14 mouse cellular contexts compared by ENCODE assay signal in the genomic region with DNA sequence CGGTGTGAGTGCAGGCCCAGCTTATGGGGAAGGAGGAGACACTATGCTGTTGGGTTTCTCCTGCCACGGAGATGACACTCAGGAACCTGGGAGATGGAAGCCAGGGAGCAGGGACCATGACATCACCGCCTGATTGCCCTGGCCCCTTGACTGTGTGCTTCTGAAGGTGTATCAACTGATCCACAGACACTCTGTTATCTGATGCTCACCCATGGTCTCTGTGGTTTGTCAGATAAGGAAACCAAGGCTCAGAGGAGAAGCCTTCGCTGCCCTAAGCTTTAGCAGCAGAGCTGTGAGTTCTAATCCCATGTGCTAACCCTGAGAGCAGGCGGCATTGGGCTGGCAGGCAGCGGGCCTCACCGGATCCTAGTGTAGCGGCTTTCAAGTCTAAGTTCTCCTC. TPM values are rescaled to one million over a fixed set of nuclear protein-coding genes. Genes with fewer than 3 reads are reported as not detected.
DNase-seq lines count a peak whose midpoint lies in the region; ATAC-seq and TF ChIP-seq lines count a peak whose summit lies in the region.
"Had no signal": no experiment of that assay in that cellular context is flagged by ENCODE, and none has a peak within 500 bp of the region (broad histone marks: within the 10 kb centered on the region; RNA-seq: fewer than 3 reads in every experiment).

No protein-coding gene starts in this region.

- no peak for TF ChIP-seq CTCF in hindbrain, postnatal 0 days (IDR thresholded peaks at IDR 0.05; ENCODE audit: low read depth)

- no peak for ATAC-seq in hindbrain, postnatal 0 days
- no peak for ATAC-seq in hindbrain, embryonic 16.5 days
- peak; percentile 47 for ATAC-seq in liver, embryonic 16.5 days (ENCODE audit: low read depth)
- ATAC-seq: inflammation-experienced regulatory T-cells, adult 6 months had no signal

- H3K9ac ChIP-seq in hindbrain, postnatal 0 days (replicated peaks; ENCODE audit: low read length): 0 out of 2 replicates have a peak overlapping the region, but pooled peaks have one; percentile 5
- H3K9ac ChIP-seq in hindbrain, embryonic 16.5 days (ENCODE audit: low read depth, low read length): no peak overlapping the region
- H3K9ac ChIP-seq in liver, embryonic 16.5 days (ENCODE audit: low read depth, low read length): peak overlapping the region; percentile 89
- H3K9ac ChIP-seq: lung, embryonic 15.5 days had no signal

- no peaks in the 10 kb centered on the region for H3K9me3 ChIP-seq in hindbrain, postnatal 0 days (ENCODE audit: low read length)
- no peaks in the 10 kb centered on the region for H3K9me3 ChIP-seq in hindbrain, embryonic 16.5 days (ENCODE audit: control insufficient read depth, low read length)
- no peaks in the 10 kb centered on the region for H3K9me3 ChIP-seq in erythroblast, embryonic 14.5 days (ENCODE audit: control insufficient read depth, low read length)
- H3K9me3 ChIP-seq in liver, embryonic 16.5 days (replicated peaks; ENCODE audit: control insufficient read depth, low read length): no peaks in the 10 kb centered on the region
- H3K9me3 ChIP-seq: heart, embryonic 15.5 days; lung, embryonic 15.5 days had no signal

- H3K27me3 ChIP-seq in hindbrain, postnatal 0 days (ENCODE audit: insufficient read depth, low read length): no peaks in the 10 kb centered on the region
- H3K27me3 ChIP-seq in hindbrain, embryonic 16.5 days (replicated peaks; ENCODE audit: control insufficient read depth, insufficient read depth, low read length): no peaks in the 10 kb centered on the region
- H3K27me3 ChIP-seq in erythroblast, embryonic 14.5 days (ENCODE audit: control insufficient read depth): no peaks in the 10 kb centered on the region
- H3K27me3 ChIP-seq in liver, embryonic 16.5 days (ENCODE audit: control insufficient read depth, insufficient read depth, low read depth, low read length): no peaks in the 10 kb centered on the region
- H3K27me3 ChIP-seq: heart, embryonic 15.5 days; lung, embryonic 15.5 days had no signal

- no peak overlapping the region for H3K4me3 ChIP-seq in hindbrain, postnatal 0 days (ENCODE audit: low read length)
- no peak overlapping the region for H3K4me3 ChIP-seq in hindbrain, embryonic 16.5 days (ENCODE audit: low read length)
- peak overlapping the region; percentile 74 for H3K4me3 ChIP-seq in erythroblast, embryonic 14.5 days (replicated peaks)
- peak overlapping the region; percentile 79 for H3K4me3 ChIP-seq in liver, embryonic 16.5 days (ENCODE audit: low read depth, low read length)

- 96% methylated on average over 8 of the region's 8 CpGs for WGBS in hindbrain, postnatal 0 days
- WGBS in hindbrain, embryonic 16.5 days: 88% methylated on average over 8 of the region's 8 CpGs
- WGBS in liver, embryonic 16.5 days (ENCODE audit: insufficient replicate concordance): 49% methylated on average over 8 of the region's 8 CpGs

- H3K4me1 ChIP-seq in hindbrain, postnatal 0 days (ENCODE audit: insufficient read depth, low read length): peaks cover 21% of the 10 kb centered on the region; the same call in 1 of the 2 replicates
- H3K4me1 ChIP-seq in hindbrain, embryonic 16.5 days (ENCODE audit: control insufficient read depth, insufficient read depth, low read depth, low read length): peaks cover 25% of the 10 kb centered on the region
- peaks cover 77% of the 10 kb centered on the region for H3K4me1 ChIP-seq in erythroblast, embryonic 14.5 days (ENCODE audit: control insufficient read depth)
- peaks cover 53% of the 10 kb centered on the region for H3K4me1 ChIP-seq in liver, embryonic 16.5 days (ENCODE audit: control insufficient read depth, low read depth, low read length)

- H3K4me2 ChIP-seq in hindbrain, postnatal 0 days (ENCODE audit: low read depth, low read length): no peak overlapping the region
- no peak overlapping the region for H3K4me2 ChIP-seq in hindbrain, embryonic 16.5 days (ENCODE audit: low read length)
- peak overlapping the region; percentile 78 for H3K4me2 ChIP-seq in liver, embryonic 16.5 days (ENCODE audit: low read depth, low read length)

- no peak overlapping the region for H3K27ac ChIP-seq in hindbrain, postnatal 0 days
- H3K27ac ChIP-seq in hindbrain, embryonic 16.5 days (ENCODE audit: low read depth, low read length): no peak overlapping the region
- H3K27ac ChIP-seq in liver, embryonic 16.5 days (ENCODE audit: low read length): peak overlapping the region; percentile 95
- H3K27ac ChIP-seq: heart, embryonic 15.5 days; lung, embryonic 15.5 days had no signal

- DNase-seq in hindbrain, postnatal 0 days (ENCODE audit: low spot score): no peak
- peak; percentile 26 for DNase-seq in MN1 (ENCODE audit: low spot score)
- no peak for DNase-seq in urinary bladder, postnatal 10 days (ENCODE audit: low spot score)
- DNase-seq in spleen, postnatal 36 days (ENCODE audit: low spot score in 2 of 2): no peak
- DNase-seq: adrenal gland, postnatal 25 days; cerebellum, adult 11 months; kidney, postnatal 10 days; thymus, adult 2 months had no signal

- peaks cover 7% of the 10 kb centered on the region; the same call in 1 of the 2 replicates for H3K36me3 ChIP-seq in hindbrain, postnatal 0 days (ENCODE audit: insufficient read depth, low read length)
- H3K36me3 ChIP-seq in hindbrain, embryonic 16.5 days (ENCODE audit: control insufficient read depth, insufficient read depth, low read length): peaks cover 5% of the 10 kb centered on the region; the same call in 1 of the 2 replicates
- peaks cover 73% of the 10 kb centered on the region for H3K36me3 ChIP-seq in erythroblast, embryonic 14.5 days (ENCODE audit: control insufficient read depth)
- peaks cover 15% of the 10 kb centered on the region for H3K36me3 ChIP-seq in liver, embryonic 16.5 days (ENCODE audit: control insufficient read depth, insufficient read depth)

RNA-seq across cellular contexts. Expression of gene Rab35, which starts 2.3 kb away (rescaled TPM):
- 80.5 and 88.1 TPM in 2 replicates for total RNA-seq in hindbrain, postnatal 0 days (2014; rRNA removed)
- polyA plus RNA-seq in hindbrain, postnatal 0 days (2015; fragmentation: Nextera tagmentation; extraction: Ambion mirVana): 22.2 and 25.3 TPM in 2 replicates
- 8.3 and 14.6 TPM in 2 replicates for polyA plus RNA-seq in hindbrain, embryonic 16.5 days (2015; fragmentation: Nextera tagmentation; extraction: Ambion mirVana)
- polyA plus RNA-seq in erythroblast, embryonic 14.5 days (2012): 7.6 and 8.7 TPM in 2 replicates
- 3.2 and 4.1 TPM in 2 replicates for polyA plus RNA-seq in liver, embryonic 16.5 days (2015; fragmentation: Nextera tagmentation; extraction: Ambion mirVana)

Comparison
In these comparisons a context has a peak if more than half of its experiments do, and no peak if none do; other contexts are left out.
1. H3K4me3 ChIP-seq: peak in erythroblast, embryonic 14.5 days (single experiment) and liver, embryonic 16.5 days (single experiment); none in hindbrain, postnatal 0 days (single experiment) and hindbrain, embryonic 16.5 days (single experiment).